Mouse (Mus musculus): ENCODE results near the gene Itga1. TPM values are rescaled to one million over a fixed set of nuclear protein-coding genes. Genes with fewer than 3 reads are reported as not detected.

Itga1 gene
- polyA plus RNA-seq, 1 experiment from 2014 or later: 8.0 TPM

DNA sequence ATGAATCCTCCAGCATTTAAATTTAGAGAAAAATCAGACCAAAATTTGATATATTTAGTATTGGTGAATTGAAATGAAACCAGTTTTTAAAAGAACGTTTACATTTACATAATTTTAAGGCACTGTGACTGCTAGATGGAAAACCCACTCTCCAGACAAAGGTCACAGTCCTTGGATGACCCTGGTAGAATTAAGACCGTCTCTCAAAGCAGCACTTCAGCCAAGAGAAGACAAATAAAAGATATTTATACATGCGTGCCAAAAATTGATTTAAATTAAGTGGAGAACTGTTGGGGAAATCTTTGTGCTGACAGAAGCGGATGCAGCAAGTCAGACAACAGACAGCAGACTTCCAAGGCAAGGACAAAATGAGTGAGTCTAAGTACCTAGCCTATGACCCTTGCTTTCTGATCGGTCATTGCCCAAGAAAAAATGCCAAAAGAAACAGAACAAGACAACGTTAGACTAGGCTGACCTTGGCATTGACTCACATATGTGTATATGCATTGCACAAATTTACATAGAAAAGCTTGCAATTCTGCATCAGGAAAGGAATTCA, 127.2 kb downstream of the Itga1 start:
- Histone ChIP-seq H3K27ac (ENCODE audit: low read depth, low read length) (no peak overlapping the region), H3K4me2 (replicated peaks; ENCODE audit: low read depth, low read length) (no peak overlapping the region), H3K9ac (ENCODE audit: low read depth, low read length) (no peak overlapping the region), H3K4me3 (ENCODE audit: low read depth, low read length) (no peak overlapping the region), H3K4me1 (replicated peaks; ENCODE audit: control insufficient read depth, insufficient read depth, low read length) (no peaks in the 10 kb centered on the region), H3K27me3 (ENCODE audit: control insufficient read depth, insufficient read depth, low read length) (no peaks in the 10 kb centered on the region), H3K9me3 (ENCODE audit: control insufficient read depth, low read length) (no peaks in the 10 kb centered on the region), H3K36me3 (ENCODE audit: control insufficient read depth, insufficient read depth, low read length) (no peaks in the 10 kb centered on the region)
- DNase-seq (ENCODE audit: low spot score) (no peak), ATAC-seq (ENCODE audit: low FRiP score) (no peak)
- WGBS: 74% methylated on average over 6 of the region's 6 CpGs

DNA sequence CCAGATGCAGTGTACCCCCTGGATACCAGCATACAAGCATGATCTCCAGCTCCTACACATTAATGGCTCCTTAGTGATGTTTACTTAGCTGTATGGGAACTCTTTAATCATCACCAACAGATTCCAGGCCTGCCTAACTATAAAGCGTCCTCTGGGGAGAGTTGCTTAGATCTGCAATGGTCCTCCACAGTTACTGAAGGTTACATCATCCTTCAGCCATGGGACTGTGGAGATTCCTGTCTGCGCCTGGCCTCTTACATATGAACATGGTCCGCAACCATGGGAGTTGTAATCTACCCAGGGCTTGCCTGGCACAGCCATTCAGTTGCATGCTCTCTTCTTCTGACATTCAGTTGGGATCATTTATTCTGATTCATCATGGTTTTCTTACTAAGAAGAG, 129.9 kb downstream of the Itga1 start:
- no peaks in the 10 kb centered on the region for H3K9me3 ChIP-seq (ENCODE audit: control insufficient read depth, low read length)
- ATAC-seq (ENCODE audit: low FRiP score) (no peak), DNase-seq (ENCODE audit: low spot score) (no peak)
- no peaks in the 10 kb centered on the region for H3K36me3 ChIP-seq (ENCODE audit: control insufficient read depth, insufficient read depth, low read length)
- no peaks in the 10 kb centered on the region for H3K4me1 ChIP-seq (replicated peaks; ENCODE audit: control insufficient read depth, insufficient read depth, low read length)
- no peak overlapping the region for H3K4me2 ChIP-seq (replicated peaks; ENCODE audit: low read depth, low read length)
- H3K27me3 ChIP-seq (ENCODE audit: control insufficient read depth, insufficient read depth, low read length): no peaks in the 10 kb centered on the region
- H3K27ac ChIP-seq (ENCODE audit: low read depth, low read length): no peak overlapping the region
- no peak overlapping the region for H3K9ac ChIP-seq (ENCODE audit: low read depth, low read length)
- WGBS: 91% methylated on average over 3 of the region's 3 CpGs
- H3K4me3 ChIP-seq (ENCODE audit: low read depth, low read length): no peak overlapping the region

DNA sequence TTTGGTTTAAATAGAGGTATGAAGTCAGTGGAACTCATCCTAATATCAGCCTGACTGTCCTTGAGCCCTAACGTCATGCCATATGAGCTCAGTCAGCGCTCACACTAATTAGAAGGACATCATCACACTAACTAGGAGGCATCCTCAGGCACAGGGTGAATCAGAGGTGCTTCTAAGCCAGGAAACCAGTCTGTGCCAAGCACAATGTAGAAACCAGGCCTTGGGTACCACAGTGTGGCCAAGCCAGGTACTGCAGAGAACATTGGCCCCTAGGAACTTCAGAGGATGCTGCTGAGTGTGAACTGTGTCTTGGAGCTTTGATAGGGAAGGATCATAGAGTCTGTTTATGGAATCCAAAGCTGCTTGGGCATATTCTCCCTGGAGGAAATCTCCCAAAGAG, 137.5 kb downstream of the Itga1 start:
- peak; percentile 84 for DNase-seq (ENCODE audit: low spot score)
- ATAC-seq (ENCODE audit: low FRiP score): peak; percentile 83
- WGBS: 41% methylated on average over 2 of the region's 2 CpGs
- Histone ChIP-seq H3K9ac (ENCODE audit: low read depth, low read length) (no peak overlapping the region), H3K4me3 (ENCODE audit: low read depth, low read length) (no peak overlapping the region), H3K27me3 (ENCODE audit: control insufficient read depth, insufficient read depth, low read length) (no peaks in the 10 kb centered on the region), H3K4me2 (replicated peaks; ENCODE audit: low read depth, low read length) (no peak overlapping the region), H3K27ac (ENCODE audit: low read depth, low read length) (no peak overlapping the region), H3K36me3 (ENCODE audit: control insufficient read depth, insufficient read depth, low read length) (no peaks in the 10 kb centered on the region), H3K4me1 (replicated peaks; ENCODE audit: control insufficient read depth, insufficient read depth, low read length) (no peaks in the 10 kb centered on the region), H3K9me3 (ENCODE audit: control insufficient read depth, low read length) (no peaks in the 10 kb centered on the region)

DNA sequence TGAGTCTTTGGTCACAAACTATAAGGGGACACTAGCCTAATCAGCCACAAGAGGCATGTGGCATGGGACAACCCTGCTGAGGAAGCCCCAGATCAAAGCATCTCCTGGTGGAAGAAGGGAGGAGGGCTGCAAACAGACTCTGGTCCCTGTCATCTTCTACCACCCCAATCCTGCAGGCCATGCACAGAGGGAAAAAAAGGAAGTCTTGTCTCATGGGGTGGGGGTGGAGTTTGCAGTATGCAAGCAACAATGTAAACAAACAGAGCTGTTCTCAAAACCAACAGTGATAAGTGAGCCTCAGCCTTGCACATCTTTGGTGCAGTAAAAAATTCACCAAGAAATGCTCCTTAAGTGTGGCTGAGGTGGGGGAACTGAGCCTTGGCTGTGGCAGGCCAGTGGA, 147.2 kb downstream of the Itga1 start:
- no peaks in the 10 kb centered on the region for H3K36me3 ChIP-seq (ENCODE audit: control insufficient read depth, insufficient read depth, low read length)
- H3K9ac ChIP-seq (ENCODE audit: low read depth, low read length): no peak overlapping the region
- H3K4me1 ChIP-seq (replicated peaks; ENCODE audit: control insufficient read depth, insufficient read depth, low read length): no peaks in the 10 kb centered on the region
- ATAC-seq (ENCODE audit: low FRiP score): no peak
- no peak for DNase-seq (ENCODE audit: low spot score)
- H3K4me2 ChIP-seq (replicated peaks; ENCODE audit: low read depth, low read length): no peak overlapping the region
- no peaks in the 10 kb centered on the region for H3K27me3 ChIP-seq (ENCODE audit: control insufficient read depth, insufficient read depth, low read length)
- H3K27ac ChIP-seq (ENCODE audit: low read depth, low read length): no peak overlapping the region
- no peak overlapping the region for H3K4me3 ChIP-seq (ENCODE audit: low read depth, low read length)
- no peaks in the 10 kb centered on the region for H3K9me3 ChIP-seq (ENCODE audit: control insufficient read depth, low read length)

DNA sequence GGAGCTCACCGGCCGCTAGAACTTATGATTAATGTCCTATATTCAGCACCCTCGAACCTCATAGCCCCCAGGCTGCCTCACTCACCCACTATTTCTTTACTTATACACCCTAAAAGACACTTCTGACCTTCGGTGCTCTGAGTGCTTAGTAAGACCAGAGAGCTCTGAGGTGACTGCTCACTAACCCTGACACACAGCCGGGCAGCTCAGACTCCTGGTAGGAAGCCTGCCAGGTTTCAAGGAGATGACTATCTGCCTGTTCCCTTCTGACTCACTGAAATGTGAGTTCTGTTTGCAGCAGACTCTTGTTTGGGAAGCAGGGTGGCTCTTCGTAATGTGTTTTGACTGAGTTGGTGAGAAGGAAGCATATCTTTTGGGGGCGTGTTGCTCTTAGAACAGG, 168.2 kb downstream of the Itga1 start:
- Histone ChIP-seq H3K9me3 (ENCODE audit: control insufficient read depth, low read length) (no peaks in the 10 kb centered on the region), H3K4me3 (ENCODE audit: low read depth, low read length) (no peak overlapping the region), H3K36me3 (ENCODE audit: control insufficient read depth, insufficient read depth, low read length) (no peaks in the 10 kb centered on the region), H3K4me1 (replicated peaks; ENCODE audit: control insufficient read depth, insufficient read depth, low read length) (no peaks in the 10 kb centered on the region), H3K9ac (ENCODE audit: low read depth, low read length) (no peak overlapping the region), H3K27me3 (ENCODE audit: control insufficient read depth, insufficient read depth, low read length) (no peaks in the 10 kb centered on the region), H3K27ac (ENCODE audit: low read depth, low read length) (no peak overlapping the region), H3K4me2 (replicated peaks; ENCODE audit: low read depth, low read length) (no peak overlapping the region)
- ATAC-seq (ENCODE audit: low FRiP score) (no peak), DNase-seq (ENCODE audit: low spot score) (no peak)
- 90% methylated on average over 7 of the region's 7 CpGs for WGBS

DNA sequence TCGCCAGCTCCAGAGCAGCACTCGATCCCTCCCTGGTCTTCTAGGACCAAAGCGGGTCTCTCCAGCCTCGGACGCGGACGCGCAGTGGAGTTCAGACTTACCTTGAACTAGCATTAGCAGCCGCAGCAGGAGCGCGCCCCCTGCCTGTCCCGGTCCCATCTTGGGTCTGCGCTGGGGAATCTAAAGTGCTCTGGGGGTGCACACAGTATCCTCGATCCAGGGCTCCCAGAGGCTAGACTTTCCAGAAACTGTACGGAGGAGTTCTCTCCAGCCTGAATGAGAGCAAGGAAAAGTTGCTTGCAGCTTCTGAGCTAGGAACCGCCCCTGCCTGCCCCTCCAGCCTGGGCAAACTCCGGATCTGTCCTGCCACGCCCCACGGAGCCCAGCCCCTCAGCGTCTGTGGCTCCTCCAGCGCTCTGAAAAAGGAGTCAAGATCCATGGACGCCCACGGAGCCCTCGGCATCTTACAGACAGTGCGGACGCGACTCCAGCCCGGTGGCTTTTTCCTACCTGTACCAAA, 169.9 kb downstream of the Itga1 start, which contains the start of gene Itga2:
TSS of gene Itga2 (minus strand) at position 326 of the 520 bp plus-strand sequence.
- Histone ChIP-seq H3K27ac (ENCODE audit: low read depth, low read length) (no peak within 1 kb of the TSS; the same call in 1 of the 2 replicates), H3K4me3 (ENCODE audit: low read depth, low read length) (peak within 1 kb of the TSS; percentile 35), H3K4me2 (replicated peaks; ENCODE audit: low read depth, low read length) (peak within 1 kb of the TSS; percentile 69), H3K36me3 (ENCODE audit: control insufficient read depth, insufficient read depth, low read length) (no peaks in the 10 kb centered on the region), H3K9ac (ENCODE audit: low read depth, low read length) (peak within 1 kb of the TSS; percentile 27; the same call in 1 of the 2 replicates), H3K4me1 (replicated peaks; ENCODE audit: control insufficient read depth, insufficient read depth, low read length) (no peaks in the 10 kb centered on the region), H3K27me3 (ENCODE audit: control insufficient read depth, insufficient read depth, low read length) (no peaks in the 10 kb centered on the region), H3K9me3 (ENCODE audit: control insufficient read depth, low read length) (no peaks in the 10 kb centered on the region)
- peak; percentile 84 for ATAC-seq (ENCODE audit: low FRiP score)
- WGBS: 2% methylated on average over 28 of the region's 28 CpGs
- DNase-seq (ENCODE audit: low spot score): peak; percentile 71

DNA sequence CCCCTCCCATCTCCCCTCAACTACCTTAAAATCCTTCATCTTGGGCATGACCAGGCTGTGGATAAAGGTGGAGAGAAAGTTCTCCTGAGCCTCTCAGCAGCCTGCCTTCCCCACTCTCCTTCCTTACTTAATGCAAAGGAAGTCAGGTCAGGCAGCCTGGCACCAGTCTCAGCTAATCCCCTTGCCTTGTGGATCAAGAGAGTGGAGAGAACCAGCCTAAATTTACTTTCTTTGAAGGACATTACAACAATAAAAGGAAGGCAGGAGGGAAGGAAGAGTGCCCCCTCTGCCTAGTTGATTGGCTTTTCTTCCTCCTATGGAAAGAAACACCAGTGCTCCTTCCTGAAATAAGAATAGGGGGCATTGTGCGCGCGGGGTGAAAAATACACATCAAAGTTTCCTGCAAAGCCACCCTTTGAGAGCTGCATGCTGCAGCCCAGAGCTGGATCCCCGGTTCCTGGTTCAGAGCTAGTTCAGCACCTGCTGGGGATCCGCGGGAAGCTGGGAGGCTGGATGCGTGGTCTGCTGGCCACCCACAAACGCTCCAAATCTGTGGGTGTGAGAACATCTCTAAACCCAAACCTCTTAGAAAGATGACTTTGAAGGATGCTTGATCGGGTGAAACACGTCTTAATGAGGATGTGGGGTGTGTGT, 170.6 kb downstream of the Itga1 start:
- Histone ChIP-seq H3K4me1 (replicated peaks; ENCODE audit: control insufficient read depth, insufficient read depth, low read length) (no peaks in the 10 kb centered on the region), H3K27me3 (ENCODE audit: control insufficient read depth, insufficient read depth, low read length) (no peaks in the 10 kb centered on the region), H3K4me2 (replicated peaks; ENCODE audit: low read depth, low read length) (peak overlapping the region; percentile 69), H3K27ac (ENCODE audit: low read depth, low read length) (no peak overlapping the region), H3K4me3 (ENCODE audit: low read depth, low read length) (peak overlapping the region; percentile 35), H3K36me3 (ENCODE audit: control insufficient read depth, insufficient read depth, low read length) (no peaks in the 10 kb centered on the region), H3K9me3 (ENCODE audit: control insufficient read depth, low read length) (no peaks in the 10 kb centered on the region), H3K9ac (ENCODE audit: low read depth, low read length) (peak overlapping the region; percentile 27; the same call in 1 of the 2 replicates)
- DNase-seq (ENCODE audit: low spot score) (peak; percentile 48), ATAC-seq (ENCODE audit: low FRiP score) (peak; percentile 46; the same call in 1 of the 2 replicates)
- WGBS: 4% methylated on average over 10 of the region's 10 CpGs

DNA sequence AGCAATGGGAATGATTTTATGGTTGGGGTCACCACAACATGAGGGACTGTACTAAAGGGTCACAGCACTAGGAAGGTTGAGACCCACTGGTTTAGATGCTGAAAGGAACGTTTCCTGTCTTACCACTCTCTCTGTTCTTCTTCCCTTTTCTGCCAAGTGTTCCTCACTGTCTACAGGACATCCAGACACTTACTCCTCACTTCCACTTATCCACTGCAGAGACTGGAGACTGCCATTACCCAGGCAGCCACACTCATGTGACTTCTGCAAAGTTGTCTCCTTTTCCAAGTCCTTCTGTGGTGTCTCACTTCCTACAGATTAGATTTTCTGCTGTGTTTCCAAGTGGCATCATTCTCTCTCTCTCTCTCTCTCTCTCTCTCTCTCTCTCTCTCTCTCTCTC, 177.0 kb downstream of the Itga1 start:
- ATAC-seq (ENCODE audit: low FRiP score) (no peak), DNase-seq (ENCODE audit: low spot score) (no peak)
- Histone ChIP-seq H3K4me2 (replicated peaks; ENCODE audit: low read depth, low read length) (no peak overlapping the region), H3K27me3 (ENCODE audit: control insufficient read depth, insufficient read depth, low read length) (no peaks in the 10 kb centered on the region), H3K36me3 (ENCODE audit: control insufficient read depth, insufficient read depth, low read length) (no peaks in the 10 kb centered on the region), H3K27ac (ENCODE audit: low read depth, low read length) (no peak overlapping the region), H3K4me1 (replicated peaks; ENCODE audit: control insufficient read depth, insufficient read depth, low read length) (0 out of 2 replicates have a peak, but pooled peaks cover 2% of the 10 kb centered on the region), H3K9me3 (ENCODE audit: control insufficient read depth, low read length) (no peaks in the 10 kb centered on the region), H3K4me3 (ENCODE audit: low read depth, low read length) (no peak overlapping the region), H3K9ac (ENCODE audit: low read depth, low read length) (no peak overlapping the region)
- WGBS: 81% methylated on average over 1 of the region's 1 CpGs

DNA sequence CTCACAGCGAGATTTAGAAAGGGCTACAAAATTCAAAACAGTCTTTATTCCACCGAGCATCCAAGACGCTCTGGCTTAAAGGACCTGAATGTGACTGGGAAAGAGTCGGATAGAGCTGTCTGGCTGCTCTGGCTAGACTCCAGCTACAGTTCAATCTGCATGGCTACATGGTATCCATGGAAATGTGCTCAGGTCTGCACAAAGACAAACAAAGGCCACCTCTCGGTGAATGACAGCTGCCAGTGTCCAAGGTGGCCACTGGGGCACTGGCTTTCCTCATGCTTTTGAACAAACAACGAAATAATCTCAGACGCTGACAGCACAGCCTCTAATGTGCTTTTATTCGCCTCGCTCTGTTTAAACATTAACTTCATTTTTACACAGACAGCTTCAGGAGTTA, 178.4 kb downstream of the Itga1 start:
- Histone ChIP-seq H3K36me3 (ENCODE audit: control insufficient read depth, insufficient read depth, low read length) (no peaks in the 10 kb centered on the region), H3K27ac (ENCODE audit: low read depth, low read length) (no peak overlapping the region), H3K4me3 (ENCODE audit: low read depth, low read length) (no peak overlapping the region), H3K9me3 (ENCODE audit: control insufficient read depth, low read length) (no peaks in the 10 kb centered on the region), H3K4me1 (replicated peaks; ENCODE audit: control insufficient read depth, insufficient read depth, low read length) (0 out of 2 replicates have a peak, but pooled peaks cover 2% of the 10 kb centered on the region), H3K27me3 (ENCODE audit: control insufficient read depth, insufficient read depth, low read length) (no peaks in the 10 kb centered on the region), H3K4me2 (replicated peaks; ENCODE audit: low read depth, low read length) (0 out of 2 replicates have a peak overlapping the region, but pooled peaks have one; percentile 15), H3K9ac (ENCODE audit: low read depth, low read length) (no peak overlapping the region)
- WGBS: 22% methylated on average over 9 of the region's 9 CpGs
- DNase-seq (ENCODE audit: low spot score) (peak; percentile 69), ATAC-seq (ENCODE audit: low FRiP score) (peak; percentile 97)
